Mouse (Mus musculus) limb, embryonic 13.5 days (tissue): Measurements from ENCODE around the gene Ang. TPM values are rescaled to one million over a fixed set of nuclear protein-coding genes. Genes with fewer than 3 reads are reported as not detected.

Experiments
- polyA plus RNA-seq: library from polyadenylated mRNA; unstranded; fragments of >200 nt; fragmentation: Nextera tagmentation; extraction: Ambion mirVana; gene quantifications from 2 replicates; pipeline ENCODE4 v1.2.1, GENCODE M21; 2015

Gene Ang
- polyA plus RNA-seq, 1 experiment from 2014 or later: 7.6 TPM

Other genes starting within 250 kb of the Ang start
- gene Tep1, start 220.6 kb upstream of the Ang start, polyA plus RNA-seq: 3.5 and 5.7 TPM in 2 replicates
- 0.08 and 0.10 TPM in 2 replicates for gene Klhl33, start 193.6 kb upstream of the Ang start, polyA plus RNA-seq
- gene Osgep, start 166.3 kb upstream of the Ang start, polyA plus RNA-seq: 177 and 184 TPM in 2 replicates
- gene Apex1, start 166.2 kb upstream of the Ang start, polyA plus RNA-seq: 286 and 290 TPM in 2 replicates
- 46.8 and 47.4 TPM in 2 replicates for gene Pip4p1, start 160.3 kb upstream of the Ang start, polyA plus RNA-seq
- 51.6 and 56.9 TPM in 2 replicates for gene Pnp, start 160.1 kb upstream of the Ang start, polyA plus RNA-seq
- not detected in 2 replicates for gene Gm49342, start 146.6 kb upstream of the Ang start, polyA plus RNA-seq
- 0.37 and 0.42 TPM in 2 replicates for gene Pnp2, start 135.2 kb upstream of the Ang start, polyA plus RNA-seq
- gene Rnase10, start 83.4 kb upstream of the Ang start, polyA plus RNA-seq: 0.17 TPM in 1 of 2 replicates, not detected in the other
- gene Rnase9, start 49.3 kb upstream of the Ang start, polyA plus RNA-seq: not detected in 2 replicates
- gene Rnase11, start 41.0 kb upstream of the Ang start, polyA plus RNA-seq: not detected in 2 replicates
- gene Rnase12, start 33.5 kb upstream of the Ang start, polyA plus RNA-seq: not detected in 2 replicates
- 0.03 TPM in 1 of 2 replicates, not detected in the other for gene Olfr750, start 16.7 kb upstream of the Ang start, polyA plus RNA-seq
- 30.2 and 31.4 TPM in 2 replicates for gene Rnase4, start 73 bp upstream of the Ang start, polyA plus RNA-seq
- not detected in 2 replicates for gene Eddm3b, start 23.3 kb downstream of the Ang start, polyA plus RNA-seq
- gene Rnase6, start 32.8 kb downstream of the Ang start, polyA plus RNA-seq: 0.97 and 1.2 TPM in 2 replicates
- gene Rnase1, start 55.6 kb downstream of the Ang start, polyA plus RNA-seq: 0.14 TPM in 1 of 2 replicates, not detected in the other
- gene Rnase2b, start 71.1 kb downstream of the Ang start, polyA plus RNA-seq: not detected in 2 replicates
- gene Ang2, start 108.0 kb downstream of the Ang start, polyA plus RNA-seq: not detected in 2 replicates
- not detected in 2 replicates for gene Ear14, start 112.2 kb downstream of the Ang start, polyA plus RNA-seq
- not detected in 2 replicates for gene Rnase2a, start 165.0 kb downstream of the Ang start, polyA plus RNA-seq